Mouse (Mus musculus) ES-Bruce4 (cell line): ENCODE results near the gene Dnah7a.

Experiments
- CTCF ChIP-seq: IDR thresholded peaks from one replicate; pipeline ENCODE4 v1.8.1; 2011; ENCODE audit warnings: low read depth, low read length
- POLR2A ChIP-seq: IDR thresholded peaks from one replicate; pipeline ENCODE4 v1.8.1; 2011; ENCODE audit warnings: low read length; ENCODE audit not compliant: insufficient read depth

- no peak for TF ChIP-seq CTCF
- no peak for TF ChIP-seq POLR2A
These were observed 9.5 kb upstream of the Dnah7a start for GRCm38 (mm10) chr1:53715966-53716515.
